Mouse (Mus musculus) kidney, adult 2 months (tissue): ENCODE data around the gene Zfp457. TPM values are rescaled to one million over a fixed set of nuclear protein-coding genes. Genes with fewer than 3 reads are reported as not detected.
"Not testable (repeated sequence)": the region's sequence is repeated elsewhere in the genome, so short reads cannot be mapped to it uniquely, and the experiment has no call there.

Source experiments
- DNase-seq: peaks from one replicate; pipeline ENCODE4 v3.0.0; 2021
- H3K27ac ChIP-seq: fragments of 200-500 bp; 2 replicates; pipeline ENCODE4 v1.5.1; 2012; ENCODE audit warnings: low read depth, low read length, control low read depth, inconsistent platforms; ENCODE audit not compliant: insufficient read depth
- H3K27me3 ChIP-seq: fragments of 200-500 bp; replicated peaks from 2 replicates; pipeline ENCODE4 v1.6.1; 2012; ENCODE audit warnings: mild to moderate bottlenecking, moderate library complexity, low read length, inconsistent platforms; ENCODE audit not compliant: control insufficient read depth, insufficient read depth
- H3K36me3 ChIP-seq: fragments of 200-500 bp; 2 replicates; pipeline ENCODE4 v1.6.1; 2012; ENCODE audit warnings: mild to moderate bottlenecking, moderate library complexity, low read length, inconsistent platforms; ENCODE audit not compliant: control insufficient read depth, insufficient read depth
- H3K4me1 ChIP-seq: fragments of 200-500 bp; 2 replicates; pipeline ENCODE4 v1.6.1; 2011; ENCODE audit warnings: low read length; ENCODE audit not compliant: control insufficient read depth, insufficient read depth
- H3K4me3 ChIP-seq: fragments of 200-500 bp; 2 replicates; pipeline ENCODE4 v1.5.1; 2011; ENCODE audit warnings: mild to moderate bottlenecking, low read depth, low read length, control low read depth; ENCODE audit not compliant: insufficient read depth
- CTCF ChIP-seq: fragments of 200-500 bp; conservative IDR thresholded peaks from 2 replicates; pipeline ENCODE4 v1.5.1; 2011; ENCODE audit warnings: low read depth, mild to moderate bottlenecking, control low read depth, low read length, moderate library complexity, mixed read lengths; ENCODE audit not compliant: insufficient read depth, insufficient read length
- POLR2A ChIP-seq: fragments of 200-500 bp; IDR thresholded peaks from one replicate; pipeline ENCODE4 v1.6.1; 2011; ENCODE audit warnings: low read depth, low read length, control low read depth
- WGBS: fragments of 180-500 bp; shearing (Covaris S2); methylation state at CpG from one replicate; pipeline ENCODE4 v1.1.7; 2018; 5-methylcytosine and 5-hydroxymethylcytosine counted together
- polyA plus RNA-seq: library from polyadenylated mRNA; depleted of rRNA; stranded (reverse); fragments of >200 nt; gene quantifications from 2 replicates; pipeline ENCODE4 v1.2.3, GENCODE M21; 2012; rRNA removed

Zfp457 gene
- polyA plus RNA-seq: 2.0 and 2.1 TPM in 2 replicates

DNA sequence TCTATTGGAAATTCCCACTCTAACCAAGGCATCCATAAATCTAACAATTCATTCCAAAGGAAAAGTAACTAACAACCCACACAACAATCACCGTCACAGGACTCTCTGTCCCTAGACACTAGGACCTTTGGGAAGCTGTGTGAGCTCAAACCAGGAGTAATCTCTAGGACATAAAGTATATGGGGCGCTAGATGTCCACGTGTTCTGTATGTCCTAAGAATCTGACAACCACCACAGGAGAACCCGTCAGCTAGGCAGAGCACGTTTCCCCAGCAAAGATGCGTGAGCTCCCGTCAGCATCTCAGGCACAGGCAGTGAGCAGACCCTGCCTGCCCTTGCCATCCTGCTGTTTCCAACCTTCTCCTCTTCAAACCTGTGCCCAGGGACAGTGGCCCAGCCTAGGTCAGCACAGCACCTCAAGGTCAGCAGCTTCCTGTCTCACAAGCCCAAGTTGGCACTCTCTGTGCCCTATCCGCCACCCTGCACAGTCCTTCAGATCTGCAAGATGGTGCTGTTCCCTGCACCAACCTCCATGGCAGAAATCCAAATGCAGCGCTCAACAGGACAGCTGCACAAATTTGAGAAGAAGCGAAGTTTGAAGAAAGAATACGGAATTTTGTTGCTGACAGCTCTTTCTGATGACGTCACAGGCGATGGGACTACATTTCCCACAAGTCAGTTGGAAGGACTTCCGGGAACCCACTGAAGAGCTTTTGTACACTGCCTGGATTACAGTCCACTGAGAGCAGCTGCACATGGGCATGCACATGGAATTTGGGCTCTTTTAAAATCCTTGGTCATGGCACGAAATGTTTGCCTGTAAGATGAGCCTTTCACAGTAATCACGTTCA lies at the start of gene Zfp457:
TSS of gene Zfp457 (minus strand) at position 664 of the 851 bp plus-strand sequence.
- peak; percentile 95 for DNase-seq
- no peaks in the 10 kb centered on the region; the same call in 1 of the 2 replicates for H3K4me1 ChIP-seq
- WGBS: 4% methylated on average over 16 of the region's 16 CpGs
- no peak for TF ChIP-seq CTCF
- peak within 1 kb of the TSS; percentile 84 for H3K27ac ChIP-seq
- peak within 1 kb of the TSS; percentile 81 for H3K4me3 ChIP-seq
- no peaks in the 10 kb centered on the region for H3K36me3 ChIP-seq
- no peaks in the 10 kb centered on the region for H3K27me3 ChIP-seq

DNA sequence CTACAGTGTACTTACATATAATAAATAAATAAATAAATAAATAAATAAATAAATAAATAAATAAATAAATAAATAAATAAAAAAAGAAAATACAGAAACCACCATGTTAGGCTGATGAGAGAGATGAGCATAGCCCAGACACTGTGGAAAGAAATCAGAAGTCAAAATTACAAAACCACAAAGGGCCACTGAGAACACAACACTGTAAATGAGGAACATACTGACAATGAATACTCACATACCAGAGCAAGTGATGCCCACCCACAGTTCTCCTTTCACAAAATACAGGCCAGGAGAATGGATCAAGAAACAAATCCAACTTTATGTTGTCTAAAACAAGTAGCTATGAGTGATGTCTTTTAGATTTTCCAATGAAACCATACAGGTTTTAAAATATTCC lies 45.6 kb upstream of the Zfp457 start:
- Histone ChIP-seq H3K27ac (no peak overlapping the region), H3K36me3 (no peaks in the 10 kb centered on the region), H3K4me3 (no peak overlapping the region), H3K4me1 (no peaks in the 10 kb centered on the region), H3K27me3 (no peaks in the 10 kb centered on the region)
- DNase-seq: no peak
- TF ChIP-seq CTCF: no peak

DNA sequence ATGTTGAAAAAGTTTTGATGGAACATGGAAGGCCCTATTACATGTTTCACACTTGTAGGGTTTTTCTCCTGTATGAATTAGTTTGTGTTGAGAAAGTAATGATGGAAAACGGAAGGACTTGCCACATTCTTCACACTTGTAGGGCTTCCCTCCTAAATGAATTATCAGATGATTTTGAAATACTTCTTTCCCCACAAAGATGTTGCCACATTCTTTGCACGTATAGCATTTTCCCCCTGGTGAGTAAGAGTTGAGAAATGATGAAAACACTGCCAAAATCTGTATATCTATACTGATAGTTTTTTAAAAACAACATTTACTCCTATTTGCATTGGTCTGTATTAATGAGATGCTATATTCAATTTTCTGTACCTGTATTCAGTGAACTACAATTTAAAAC lies 37.1 kb upstream of the Zfp457 start:
- no peak for TF ChIP-seq CTCF
- TF ChIP-seq POLR2A: no peak
- no peak for DNase-seq
- H3K27me3 ChIP-seq: no peaks in the 10 kb centered on the region
- H3K4me3 ChIP-seq: no peak overlapping the region
- 93% methylated on average over 2 of the region's 2 CpGs for WGBS
- peaks cover 3% of the 10 kb centered on the region for H3K36me3 ChIP-seq
- no peaks in the 10 kb centered on the region for H3K4me1 ChIP-seq
- H3K27ac ChIP-seq: no peak overlapping the region

DNA sequence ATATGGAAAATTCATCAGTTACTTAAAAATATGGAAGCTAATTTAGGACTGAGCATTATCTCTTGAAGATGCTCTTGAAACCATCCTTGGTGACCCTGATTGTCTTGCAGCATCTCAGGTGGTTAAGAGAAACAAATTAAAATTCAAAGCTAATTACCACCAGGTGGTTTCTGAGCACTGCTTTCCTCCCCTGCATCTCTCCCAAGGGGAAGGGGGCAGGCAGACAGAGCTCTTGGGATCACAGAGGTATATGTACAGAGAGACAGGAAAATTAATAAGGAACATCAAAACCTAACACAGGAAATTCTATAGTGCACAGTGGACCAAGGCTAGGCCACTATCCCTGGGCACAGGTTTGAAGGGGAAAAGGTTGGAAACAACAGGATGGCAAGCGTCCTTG lies 26.6 kb upstream of the Zfp457 start:
- Histone ChIP-seq H3K27ac (no peak overlapping the region), H3K27me3 (no peaks in the 10 kb centered on the region), H3K4me3 (peak overlapping the region; percentile 60; the same call in 1 of the 2 replicates), H3K4me1 (no peaks in the 10 kb centered on the region), H3K36me3 (no peaks in the 10 kb centered on the region)
- no peak for DNase-seq
- WGBS: 71% methylated on average over 1 of the region's 1 CpGs
- TF ChIP-seq POLR2A (no peak), CTCF (no peak)

DNA sequence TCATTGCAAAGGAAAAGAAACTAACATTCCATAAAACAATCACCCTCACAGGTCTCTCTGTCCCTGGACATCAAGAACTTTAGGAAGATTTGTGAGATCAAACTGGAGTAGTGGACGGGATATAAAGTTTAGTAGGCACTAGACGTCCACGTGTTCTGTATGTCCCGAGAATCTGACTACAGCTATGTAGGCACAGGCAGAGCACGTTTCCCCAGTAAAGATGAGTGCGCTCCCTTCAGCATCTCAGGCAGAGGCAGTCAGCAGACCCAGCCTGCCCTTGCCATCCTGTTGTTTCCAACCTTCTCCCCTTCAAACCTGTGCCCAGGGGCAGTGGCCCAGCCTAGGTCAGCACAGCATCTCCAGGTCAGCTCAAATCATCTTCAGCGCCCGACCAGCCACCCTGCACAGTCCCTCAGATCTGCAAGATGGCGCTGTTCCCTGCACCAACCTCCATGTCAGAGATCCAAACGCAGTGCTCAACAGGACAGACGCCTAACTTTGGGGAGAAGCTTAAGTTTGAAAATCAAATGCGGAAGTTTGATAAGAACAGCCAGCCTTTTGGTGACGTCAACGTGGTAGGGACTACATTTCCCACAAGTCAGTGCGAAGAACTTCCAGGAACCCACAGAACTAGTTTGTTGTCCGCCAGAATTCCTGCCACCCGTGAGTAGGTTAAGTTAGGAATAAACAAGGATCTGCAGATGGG lies 25.9 kb upstream of the Zfp457 start, which contains the start of gene Zfp595:
TSS of gene Zfp595 (minus strand) at position 552 of the 706 bp plus-strand sequence.
- Histone ChIP-seq H3K4me3 (peak within 1 kb of the TSS; percentile 60), H3K27me3 (no peaks in the 10 kb centered on the region), H3K36me3 (no peaks in the 10 kb centered on the region), H3K4me1 (no peaks in the 10 kb centered on the region), H3K27ac (0 out of 2 replicates have a peak within 1 kb of the TSS, but pooled peaks have one; percentile 28)
- WGBS: 6% methylated on average over 17 of the region's 17 CpGs
- peak; percentile 95 for DNase-seq
- TF ChIP-seq CTCF (peak; percentile 56), POLR2A (no peak)

DNA sequence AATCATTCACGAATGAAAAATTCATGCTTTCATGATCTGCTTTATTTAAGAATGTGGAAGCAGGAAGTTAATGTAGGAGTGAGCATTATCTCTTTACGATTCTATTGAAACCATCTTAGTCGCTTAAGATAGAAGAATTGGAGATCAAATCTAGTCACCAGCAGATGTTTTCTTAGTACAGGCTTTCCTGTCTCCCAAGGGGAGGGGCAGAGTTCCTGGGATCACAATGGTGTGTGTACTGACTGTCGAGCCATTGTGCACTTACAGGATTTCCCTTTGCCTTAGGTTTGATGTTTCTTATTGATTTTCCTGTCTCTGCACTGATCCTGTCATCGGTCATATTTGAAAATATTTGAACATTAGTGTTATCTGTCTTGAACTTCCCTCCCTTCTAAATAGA lies 433 bp upstream of the Zfp457 start:
- Histone ChIP-seq H3K27ac (no peak overlapping the region), H3K36me3 (no peaks in the 10 kb centered on the region), H3K4me1 (no peaks in the 10 kb centered on the region; the same call in 1 of the 2 replicates), H3K27me3 (no peaks in the 10 kb centered on the region), H3K4me3 (peak overlapping the region; percentile 81; the same call in 1 of the 2 replicates)
- DNase-seq: no peak
- TF ChIP-seq CTCF: no peak
- no peak for TF ChIP-seq POLR2A
- 24% methylated on average over 5 of the region's 5 CpGs for WGBS

DNA sequence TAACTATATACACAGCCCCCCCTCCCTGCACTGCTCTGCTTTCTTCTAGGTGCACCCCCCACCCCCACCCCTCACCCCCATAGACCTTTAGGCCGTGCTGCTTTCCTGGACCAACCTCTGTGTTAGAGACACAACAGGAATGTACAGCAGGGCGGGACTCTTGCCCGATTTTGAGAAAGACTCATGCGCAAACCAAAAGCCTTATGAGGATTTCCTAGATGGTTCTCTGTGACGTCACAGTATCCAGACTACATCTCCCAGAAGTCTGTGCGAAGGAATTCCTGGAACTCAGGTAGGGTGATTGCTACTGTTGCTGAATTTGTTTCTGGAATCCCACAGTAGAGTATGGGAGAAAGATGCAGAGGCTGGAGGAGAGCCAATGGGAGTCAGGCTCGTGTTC lies 28.0 kb downstream of the Zfp457 start, which contains the start of gene Zfp458:
TSS of gene Zfp458 (minus strand) at position 153 of the 400 bp plus-strand sequence.
- H3K4me1 ChIP-seq: no peaks in the 10 kb centered on the region
- no peaks in the 10 kb centered on the region for H3K36me3 ChIP-seq
- DNase-seq: peak; percentile 31
- WGBS: 43% methylated on average over 7 of the region's 7 CpGs
- H3K27ac ChIP-seq: no peak within 1 kb of the TSS
- TF ChIP-seq POLR2A (no peak), CTCF (no peak)
- H3K4me3 ChIP-seq: 0 out of 2 replicates have a peak within 1 kb of the TSS, but pooled peaks have one; percentile 10
- no peaks in the 10 kb centered on the region for H3K27me3 ChIP-seq

DNA sequence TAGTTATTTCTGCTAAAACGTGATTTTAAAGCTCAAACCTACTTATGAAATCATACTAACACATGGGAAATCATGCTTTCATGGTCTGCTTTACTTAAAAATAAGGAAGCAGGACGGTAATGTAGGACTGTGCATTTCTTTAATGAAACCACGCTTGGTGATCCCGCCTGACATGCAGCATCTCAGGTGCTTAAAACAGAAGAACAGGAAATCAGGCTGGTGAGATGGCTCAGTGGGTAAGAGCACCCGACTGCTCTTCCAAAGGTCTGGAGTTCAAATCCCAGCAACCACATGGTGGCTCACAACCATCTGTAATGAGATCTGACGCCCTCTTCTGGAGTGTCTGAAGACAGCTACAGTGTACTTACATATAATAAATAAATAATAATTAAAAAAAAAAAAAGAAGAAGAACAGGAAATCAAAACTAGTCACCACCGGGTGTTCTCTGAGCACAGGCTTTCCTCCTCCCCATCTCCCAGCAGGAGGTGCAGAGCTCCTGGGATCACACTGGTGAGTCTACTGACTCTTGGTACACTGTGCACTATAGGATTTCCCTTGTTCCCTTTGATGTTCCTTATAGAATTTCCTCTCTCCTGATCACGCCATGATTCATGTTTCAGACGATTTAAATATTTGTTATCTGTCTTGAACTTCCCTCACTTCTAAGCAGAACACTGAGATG lies 36.8 kb downstream of the Zfp457 start:
- not testable (repeated sequence) for H3K27me3 ChIP-seq, H3K36me3 ChIP-seq, DNase-seq, H3K4me1 ChIP-seq
- Histone ChIP-seq H3K27ac (peak overlapping the region; percentile 15; the same call in 1 of the 2 replicates), H3K4me3 (peak overlapping the region; percentile 99)
- WGBS: 32% methylated on average over 9 of the region's 9 CpGs
